Comparison of ENCODE assay signal across 22 mouse cellular contexts in the genomic region with DNA sequence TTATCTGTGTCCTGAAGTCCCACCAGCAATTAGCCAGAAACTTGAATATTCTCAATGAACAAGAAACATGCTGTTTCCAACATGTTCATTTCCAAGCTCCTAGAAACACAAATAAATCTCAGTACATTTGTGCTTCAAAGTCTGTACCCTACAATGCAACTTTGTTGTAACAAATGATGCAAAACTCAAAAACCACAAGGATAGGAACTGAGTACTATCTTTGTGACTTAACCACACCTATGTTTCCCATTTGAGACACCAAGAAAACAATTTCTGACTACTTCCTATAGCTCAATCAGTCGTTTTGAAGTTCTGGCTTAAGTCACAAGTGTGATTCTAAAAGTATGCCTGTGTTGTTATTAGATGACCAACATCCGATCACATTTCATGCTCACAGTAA. TPM values are rescaled to one million over a fixed set of nuclear protein-coding genes. Genes with fewer than 3 reads are reported as not detected.
A peak's percentile ranks its signal among the peaks of the same experiment; 100 is the strongest.
DNase-seq lines count a peak whose midpoint lies in the region; ATAC-seq and TF ChIP-seq lines count a peak whose summit lies in the region.
"Had no signal": no experiment of that assay in that cellular context is flagged by ENCODE, and none has a peak within 500 bp of the region (broad histone marks: within the 10 kb centered on the region; RNA-seq: fewer than 3 reads in every experiment).

No protein-coding gene starts in this region.

- no peaks in the 10 kb centered on the region for H3K9me3 ChIP-seq in heart, embryonic 14.5 days (ENCODE audit: control insufficient read depth, low read length)
- H3K9me3 ChIP-seq: embryonic facial prominence, embryonic 12.5 days; forebrain, embryonic 15.5 days; heart, embryonic 10.5 days; hindbrain, embryonic 12.5 days; liver, embryonic 13.5 days; midbrain, embryonic 10.5 days; neural tube, embryonic 13.5 days had no signal

- 0 out of 2 replicates have a peak overlapping the region, but pooled peaks have one; percentile 16 for H3K9ac ChIP-seq in heart, embryonic 14.5 days (ENCODE audit: low read length)
- no peak overlapping the region for H3K9ac ChIP-seq in heart, adult 2 months (ENCODE audit: low read depth, low read length)
- H3K9ac ChIP-seq: embryonic facial prominence, embryonic 12.5 days; forebrain, embryonic 15.5 days; hindbrain, embryonic 12.5 days; liver, embryonic 13.5 days; neural tube, embryonic 13.5 days had no signal

- H3K79me2 ChIP-seq in heart, adult 2 months (replicated peaks; ENCODE audit: control insufficient read depth, insufficient read depth, low read length): no peaks in the 10 kb centered on the region
- peaks cover 29% of the 10 kb centered on the region for H3K79me2 ChIP-seq in macrophage (ENCODE audit: inconsistent target)

- H3K27ac ChIP-seq in heart, embryonic 14.5 days (replicated peaks in 1 of 2; ENCODE audit: control insufficient read depth in 1 of 2, insufficient read depth in 1 of 2, low read depth in 2 of 2, low read length in 2 of 2): no peak overlapping the region
- H3K27ac ChIP-seq in heart, adult 2 months: no peak overlapping the region
- peak overlapping the region; percentile 63 for H3K27ac ChIP-seq in macrophage
- H3K27ac ChIP-seq: embryonic facial prominence, embryonic 12.5 days; forebrain, embryonic 15.5 days; heart, embryonic 10.5 days; hindbrain, embryonic 12.5 days; liver, embryonic 13.5 days; midbrain, embryonic 10.5 days; neural tube, embryonic 13.5 days had no signal

- no peak for TF ChIP-seq EP300 in heart, adult 2 months (IDR thresholded peaks at IDR 0.05; ENCODE audit: insufficient read depth, low read depth, low read length)

- ATAC-seq in heart, embryonic 14.5 days (ENCODE audit: insufficient number of reproducible peaks, insufficient read depth, low FRiP score, low read depth): no peak
- ATAC-seq: forebrain, embryonic 15.5 days had no signal

- TF ChIP-seq CTCF in heart, adult 2 months (IDR thresholded peaks at IDR 0.05): no peak

- no peaks in the 10 kb centered on the region for H3K27me3 ChIP-seq in heart, embryonic 14.5 days (ENCODE audit: control insufficient read depth, insufficient read depth, low read length)
- H3K27me3 ChIP-seq in heart, adult 2 months (ENCODE audit: control insufficient read depth, insufficient read depth, low read length): no peaks in the 10 kb centered on the region
- no peaks in the 10 kb centered on the region for H3K27me3 ChIP-seq in splenic B cell, adult 2 months (ENCODE audit: control insufficient read depth, insufficient read depth, low read length, poor library complexity, severe bottlenecking)
- H3K27me3 ChIP-seq: embryonic facial prominence, embryonic 12.5 days; forebrain, embryonic 15.5 days; hindbrain, embryonic 12.5 days; liver, embryonic 13.5 days; neural tube, embryonic 13.5 days had no signal

- TF ChIP-seq POLR2A in heart, adult 2 months (IDR thresholded peaks at IDR 0.05; ENCODE audit: insufficient read depth, low read depth, low read length): no peak

- H3K4me1 ChIP-seq in heart, embryonic 14.5 days (ENCODE audit: control insufficient read depth in 2 of 2, insufficient read depth in 2 of 2, low read length in 2 of 2): no peaks in the 10 kb centered on the region
- no peaks in the 10 kb centered on the region; the same call in 1 of the 2 replicates for H3K4me1 ChIP-seq in heart, adult 2 months (ENCODE audit: control insufficient read depth, insufficient read depth, low read length)
- H3K4me1 ChIP-seq: embryonic facial prominence, embryonic 12.5 days; forebrain, embryonic 15.5 days; heart, embryonic 10.5 days; hindbrain, embryonic 12.5 days; midbrain, embryonic 10.5 days; neural tube, embryonic 13.5 days had no signal

- intact Hi-C loops in heart, adult 2 months (cut with DNase I): no loop called here

- H3K4me2 ChIP-seq in heart, embryonic 14.5 days (ENCODE audit: low read length): no peak overlapping the region
- H3K4me2 ChIP-seq: embryonic facial prominence, embryonic 12.5 days; forebrain, embryonic 15.5 days; hindbrain, embryonic 12.5 days; liver, embryonic 13.5 days; neural tube, embryonic 13.5 days had no signal

- peaks cover 73% of the 10 kb centered on the region for H3K36me3 ChIP-seq in heart, embryonic 14.5 days (ENCODE audit: control insufficient read depth, insufficient read depth, low read length)
- peaks cover 2% of the 10 kb centered on the region; the same call in 1 of the 2 replicates for H3K36me3 ChIP-seq in heart, adult 2 months (ENCODE audit: control insufficient read depth, insufficient read depth, low read length)
- peaks cover 35% of the 10 kb centered on the region for H3K36me3 ChIP-seq in macrophage (ENCODE audit: inconsistent target)
- peaks cover 6% of the 10 kb centered on the region; the same call in 1 of the 2 replicates for H3K36me3 ChIP-seq in splenic B cell, adult 2 months (ENCODE audit: control insufficient read depth, insufficient read depth, low read length, poor library complexity, severe bottlenecking)

- no peak for DNase-seq in heart, adult 2 months
- peak; percentile 19 to 58 for DNase-seq in spleen, postnatal 36 days (ENCODE audit: low spot score in 2 of 2)
- no peak for DNase-seq in spleen, postnatal 4 days (ENCODE audit: low spot score in 2 of 2)
- peak; percentile 75 for DNase-seq in splenic B cell, adult 2 months (ENCODE audit: low read depth, low spot score)
- no peak for DNase-seq in left cerebral cortex, adult 9 months (ENCODE audit: low spot score in 2 of 2)
- DNase-seq in adrenal gland, adult 2 months: no peak
- DNase-seq: cerebellum, adult 9-11 months; gastrocnemius, postnatal 36 days; heart, postnatal 10 days; kidney, adult 9 months; kidney, postnatal 36 days; liver, embryonic 13.5 days; right cerebral cortex, postnatal 14 days; thymus, adult 18-20 months had no signal

- 74% methylated on average over 2 of the region's 2 CpGs for WGBS in heart, embryonic 14.5 days
- 66% methylated on average over 2 of the region's 2 CpGs for WGBS in heart, adult 2 months
- 40% methylated on average over 2 of the region's 2 CpGs for WGBS in macrophage (ENCODE audit: missing documents)

- H3K4me3 ChIP-seq in heart, embryonic 14.5 days (ENCODE audit: control insufficient read depth in 1 of 2, insufficient read depth in 1 of 2, low read depth in 1 of 2, low read length in 2 of 2): no peak overlapping the region
- no peak overlapping the region for H3K4me3 ChIP-seq in heart, adult 2 months
- no peak overlapping the region for H3K4me3 ChIP-seq in macrophage (ENCODE audit: inconsistent target)
- H3K4me3 ChIP-seq: embryonic facial prominence, embryonic 12.5 days; forebrain, embryonic 15.5 days; heart, embryonic 10.5 days; hindbrain, embryonic 12.5 days; liver, embryonic 13.5 days; midbrain, embryonic 10.5 days; neural tube, embryonic 13.5 days had no signal

RNA-seq across cellular contexts. Expression of gene Gsg1l, which starts 53.2 kb away (rescaled TPM):
- polyA plus RNA-seq in heart, embryonic 14.5 days (2014; fragmentation: Nextera tagmentation; extraction: Ambion mirVana): 10.1 and 10.5 TPM in 2 replicates
- 10 to 100 TPM; 10.5 to 12.6 TPM for total RNA-seq in heart, adult 2 months (2021)
- 11.3 and 20.2 TPM in 2 replicates for polyA plus RNA-seq in heart, adult 2 months (2012; rRNA removed)
- total RNA-seq in macrophage (2018; cell fraction: chromatin; rRNA removed): under 1 TPM in 1 of 26 experiments, not detected in 25; 0.29 TPM
- under 1 TPM in 8 of 26 experiments, not detected in 18; 0.03 to 0.09 (median 0.05) TPM for total RNA-seq in macrophage (2018; cell fraction: cytosol; rRNA removed)
- total RNA-seq in macrophage (2018; cell fraction: nucleus; rRNA removed): under 1 TPM in 1 of 26 experiments, not detected in 25; 0.15 TPM
- 0.03 TPM in 1 of 3 replicates, not detected in the others for polyA plus RNA-seq in macrophage (2018)
- 100 to 1,000 TPM in 1 of 2 experiments, 10 to 100 TPM in 1; 68.8 to 110 TPM for total RNA-seq in adrenal gland, adult 2 months (2021)
- polyA plus RNA-seq in adrenal gland, adult 2 months (2012; rRNA removed): 158 and 175 TPM in 2 replicates
- total RNA-seq: gastrocnemius, postnatal 36 days had no signal

Comparison
In these comparisons a context has a peak if more than half of its experiments do, and no peak if none do; other contexts are left out.
1. DNase-seq: peak in spleen, postnatal 36 days (2 of 2) and splenic B cell, adult 2 months (single experiment); none in heart, adult 2 months (0 of 2), spleen, postnatal 4 days (0 of 2), left cerebral cortex, adult 9 months (0 of 2) and adrenal gland, adult 2 months (single experiment).